Mouse (Mus musculus) myocyte (in vitro differentiated cells): ENCODE data around the gene Spint1.

Experiments
- CEBPB ChIP-seq: IDR thresholded peaks from 2 replicates; pipeline ENCODE4 v1.6.1; 2011; ENCODE audit warnings: mild to moderate bottlenecking, moderate library complexity; ENCODE audit not compliant: poor library complexity, insufficient read depth, severe bottlenecking
- E2F4 ChIP-seq: IDR thresholded peaks from one replicate; pipeline ENCODE4 v1.6.1; 2011; ENCODE audit warnings: mild to moderate bottlenecking, control low read depth, moderate library complexity; ENCODE audit not compliant: insufficient read depth
- MAX ChIP-seq: IDR thresholded peaks from one replicate; pipeline ENCODE4 v1.6.1; 2011; ENCODE audit warnings: low read depth, mild to moderate bottlenecking, control low read depth
- MYOG ChIP-seq, 3 experiments: IDR thresholded peaks; one replicate each; pipeline ENCODE4 v1.6.1; 2011; ENCODE audit warnings: control low read depth in 2 of 3, low read depth in 2 of 3, mild to moderate bottlenecking in 2 of 3; ENCODE audit not compliant: insufficient read length in 2 of 3, control insufficient read depth in 1 of 3, insufficient read depth in 1 of 3
- POLR2A ChIP-seq: IDR thresholded peaks from one replicate; pipeline ENCODE4 v1.6.1; 2011; ENCODE audit warnings: low read depth, mild to moderate bottlenecking, control low read depth, moderate library complexity; ENCODE audit not compliant: insufficient read length
- POLR2AphosphoS2 ChIP-seq: IDR thresholded peaks from one replicate; pipeline ENCODE4 v1.6.1; 2011; ENCODE audit warnings: low read depth, control low read depth; ENCODE audit not compliant: insufficient read length
- REST ChIP-seq: IDR thresholded peaks from one replicate; pipeline ENCODE4 v1.6.1; 2011; ENCODE audit warnings: mild to moderate bottlenecking, control low read depth, moderate library complexity; ENCODE audit not compliant: insufficient read depth, insufficient read length
- SRF ChIP-seq: IDR thresholded peaks from one replicate; pipeline ENCODE4 v1.6.1; 2011; ENCODE audit warnings: low read depth; ENCODE audit not compliant: control insufficient read depth, insufficient read length
- TCF12 ChIP-seq: IDR thresholded peaks from one replicate; pipeline ENCODE4 v1.6.1; 2011; ENCODE audit warnings: mild to moderate bottlenecking, control low read depth; ENCODE audit not compliant: poor library complexity, insufficient read depth, severe bottlenecking
- USF1 ChIP-seq: IDR thresholded peaks from one replicate; pipeline ENCODE4 v1.6.1; 2011; ENCODE audit warnings: low read depth, mild to moderate bottlenecking, control low read depth, moderate library complexity

DNA sequence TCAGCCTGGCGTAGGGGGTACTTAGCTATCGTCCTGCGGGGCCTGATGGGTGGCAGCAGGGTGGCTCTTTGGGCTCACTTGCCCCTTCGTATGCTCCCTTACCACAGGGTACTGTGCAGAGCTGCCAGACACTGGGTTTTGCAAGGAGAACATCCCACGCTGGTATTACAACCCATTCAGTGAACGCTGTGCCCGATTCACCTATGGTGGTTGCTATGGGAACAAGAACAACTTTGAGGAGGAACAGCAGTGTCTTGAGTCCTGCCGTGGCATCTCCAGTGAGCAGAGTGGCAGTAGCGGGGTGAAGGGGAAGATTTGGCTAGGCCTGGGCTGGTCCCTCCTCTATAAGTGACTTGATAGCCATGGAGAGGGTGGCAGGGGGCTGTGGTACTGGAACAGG lies 10.7 kb downstream of the Spint1 start:
- TF ChIP-seq POLR2AphosphoS2 = no peak
- TF ChIP-seq CEBPB = no peak
- TF ChIP-seq REST = no peak
- no peak for TF ChIP-seq POLR2A
- TF ChIP-seq SRF = no peak
- no peak for TF ChIP-seq USF1
- no peak for TF ChIP-seq TCF12
- no peak for TF ChIP-seq MAX
- no peak for TF ChIP-seq E2F4
- no peak for TF ChIP-seq MYOG (IDR thresholded peaks at IDR 0.05; ENCODE audit: control insufficient read depth in 1 of 3, insufficient read depth in 1 of 3, insufficient read length in 2 of 3, low read depth in 2 of 3)
